Mouse (Mus musculus): ENCODE data around the gene Gm20518. TPM values are rescaled to one million over a fixed set of nuclear protein-coding genes. Genes with fewer than 3 reads are reported as not detected.

The Gm20518 gene
- total and polyA plus RNA-seq, 3 experiments = 0.09 to 1.0 (median 0.75) TPM

DNA sequence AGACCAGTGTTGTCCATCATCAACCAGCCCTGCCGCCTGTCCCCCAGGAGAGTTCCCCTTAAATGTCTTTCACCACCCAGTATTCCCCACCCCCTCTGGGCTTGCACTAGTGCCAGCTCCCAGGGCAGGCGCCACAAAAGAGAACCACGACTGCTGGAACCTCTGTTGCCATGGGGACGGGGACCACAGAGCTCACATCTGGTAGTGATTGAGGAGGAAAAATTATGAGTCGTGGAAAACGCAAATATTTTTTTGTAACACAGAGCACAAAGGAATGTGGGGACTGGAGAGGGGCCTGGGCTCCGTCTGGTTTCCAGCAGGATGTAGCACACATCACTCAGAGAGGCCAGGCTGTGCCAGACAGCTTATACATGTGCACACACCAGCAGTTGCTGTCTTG is 81.8 kb downstream of the Gm20518 start:
- Histone ChIP-seq H3K27me3 (ENCODE audit: insufficient read depth, low read length) (peaks cover 68% of the 10 kb centered on the region), H3K9me3 (replicated peaks) (0 out of 2 replicates have a peak, but pooled peaks cover 2% of the 10 kb centered on the region), H3K36me3 (replicated peaks) (no peaks in the 10 kb centered on the region), H3K4me1 (ENCODE audit: insufficient read depth, low read depth, low read length) (peaks cover 4% of the 10 kb centered on the region), H3K4me3 (ENCODE audit: low read depth, low read length) (no peak overlapping the region)
- no peak for ATAC-seq (ENCODE audit: extremely low read depth, insufficient number of reproducible peaks, low FRiP score, poor library complexity, severe bottlenecking)
- DNase-seq (ENCODE audit: low spot score) = no peak
- no peak for TF ChIP-seq CTCF (IDR thresholded peaks at IDR 0.05; ENCODE audit: low read depth, low read length)

DNA sequence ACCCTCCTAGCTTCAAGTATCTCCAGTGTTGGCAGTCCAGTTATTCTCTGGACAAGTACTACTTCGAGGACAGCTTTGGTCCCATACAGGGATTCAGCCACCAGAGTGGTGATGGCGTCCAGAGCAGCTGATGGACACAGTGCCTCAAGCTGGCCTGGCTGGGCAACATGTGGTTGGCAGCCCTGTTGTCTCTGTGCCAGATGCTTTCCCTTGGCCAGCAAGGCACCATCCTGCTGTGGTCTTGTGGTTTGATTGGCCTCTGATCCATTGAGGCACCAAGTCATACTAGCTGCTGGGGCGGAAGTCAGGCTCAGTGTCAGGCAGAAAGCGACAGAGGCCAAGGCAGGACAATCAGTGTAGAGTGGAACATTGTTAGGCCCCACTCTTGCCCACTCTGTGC is 82.3 kb downstream of the Gm20518 start:
- H3K4me1 ChIP-seq (ENCODE audit: insufficient read depth, low read depth, low read length) = peaks cover 8% of the 10 kb centered on the region
- no peak overlapping the region for H3K4me3 ChIP-seq (ENCODE audit: low read depth, low read length)
- 0 out of 2 replicates have a peak, but pooled peaks cover 2% of the 10 kb centered on the region for H3K9me3 ChIP-seq (replicated peaks)
- TF ChIP-seq TAL1 (conservative IDR thresholded peaks at IDR 0.05; ENCODE audit: low read depth, low read length) (no peak), POLR2AphosphoS5 (IDR thresholded peaks at IDR 0.05; ENCODE audit: insufficient replicate concordance, low read depth, low read length) (no peak), GATA1 (IDR thresholded peaks at IDR 0.05; ENCODE audit: borderline replicate concordance, low read length) (no peak), CTCF (IDR thresholded peaks at IDR 0.05; ENCODE audit: low read depth, low read length) (no peak), GATA2 (IDR thresholded peaks at IDR 0.05; ENCODE audit: borderline replicate concordance, low read depth, low read length) (no peak)
- ATAC-seq (ENCODE audit: extremely low read depth, insufficient number of reproducible peaks, low FRiP score, poor library complexity, severe bottlenecking) (no peak), DNase-seq (ENCODE audit: low spot score) (no peak)
- peaks cover 71% of the 10 kb centered on the region for H3K27me3 ChIP-seq (ENCODE audit: insufficient read depth, low read length)
- H3K36me3 ChIP-seq (replicated peaks) = no peaks in the 10 kb centered on the region

DNA sequence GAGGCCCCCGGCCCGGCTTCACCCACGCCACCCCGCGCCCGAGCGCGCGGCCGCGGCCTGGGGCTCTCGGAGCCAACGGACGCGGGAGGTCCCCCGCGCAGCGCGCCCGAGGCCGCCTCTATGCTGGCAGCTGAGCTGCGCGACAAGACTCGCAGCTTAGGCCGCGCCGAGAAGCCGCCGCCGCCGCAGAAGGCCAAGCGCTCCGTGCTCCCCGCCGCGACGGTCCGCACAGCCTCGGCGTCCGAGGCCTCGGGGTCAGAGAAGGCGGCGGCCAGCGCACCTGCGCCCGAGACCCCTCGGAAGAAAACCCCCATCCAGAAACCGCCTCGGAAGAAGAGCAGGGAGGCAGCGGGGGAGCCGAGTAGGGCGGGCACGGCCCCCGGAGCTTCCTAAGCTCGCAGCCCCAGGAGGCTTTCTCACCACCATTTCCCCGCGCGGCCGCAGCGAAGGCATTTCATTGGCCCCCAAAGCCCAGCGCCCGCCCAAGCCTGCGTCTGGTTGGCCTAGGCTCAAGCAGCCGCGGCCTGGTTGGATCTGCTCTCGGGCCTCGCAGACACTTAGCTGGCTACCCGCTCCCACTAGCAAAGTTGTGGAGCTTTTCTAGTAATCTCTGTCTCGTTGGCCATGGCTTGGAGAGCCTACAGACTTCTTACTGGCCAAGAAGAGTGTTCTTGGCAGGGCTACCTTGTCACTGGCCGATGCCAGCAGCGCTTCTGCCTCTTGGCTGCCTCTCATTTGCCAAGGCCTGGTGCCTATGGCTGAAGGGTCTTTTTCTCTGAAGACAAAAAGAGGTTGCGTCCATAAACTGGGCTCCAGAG is 84.1 kb downstream of the Gm20518 start:
- ATAC-seq (ENCODE audit: extremely low read depth, insufficient number of reproducible peaks, low FRiP score, poor library complexity, severe bottlenecking) = no peak
- Histone ChIP-seq H3K36me3 (replicated peaks) (no peaks in the 10 kb centered on the region), H3K4me3 (ENCODE audit: low read depth, low read length) (no peak overlapping the region), H3K9me3 (replicated peaks) (peaks cover 13% of the 10 kb centered on the region), H3K4me1 (ENCODE audit: insufficient read depth, low read depth, low read length) (peaks cover 8% of the 10 kb centered on the region), H3K27me3 (ENCODE audit: insufficient read depth, low read length) (peaks cover 74% of the 10 kb centered on the region)
- TF ChIP-seq GATA2 (IDR thresholded peaks at IDR 0.05; ENCODE audit: borderline replicate concordance, low read depth, low read length) = no peak
- TF ChIP-seq POLR2AphosphoS5 (IDR thresholded peaks at IDR 0.05; ENCODE audit: insufficient replicate concordance, low read depth, low read length) = no peak
- TF ChIP-seq GATA1 (IDR thresholded peaks at IDR 0.05; ENCODE audit: borderline replicate concordance, low read length) = no peak
- TF ChIP-seq CTCF (IDR thresholded peaks at IDR 0.05; ENCODE audit: low read depth, low read length) = no peak
- TF ChIP-seq TAL1 (conservative IDR thresholded peaks at IDR 0.05; ENCODE audit: low read depth, low read length) = no peak
- DNase-seq (ENCODE audit: low spot score) = no peak

DNA sequence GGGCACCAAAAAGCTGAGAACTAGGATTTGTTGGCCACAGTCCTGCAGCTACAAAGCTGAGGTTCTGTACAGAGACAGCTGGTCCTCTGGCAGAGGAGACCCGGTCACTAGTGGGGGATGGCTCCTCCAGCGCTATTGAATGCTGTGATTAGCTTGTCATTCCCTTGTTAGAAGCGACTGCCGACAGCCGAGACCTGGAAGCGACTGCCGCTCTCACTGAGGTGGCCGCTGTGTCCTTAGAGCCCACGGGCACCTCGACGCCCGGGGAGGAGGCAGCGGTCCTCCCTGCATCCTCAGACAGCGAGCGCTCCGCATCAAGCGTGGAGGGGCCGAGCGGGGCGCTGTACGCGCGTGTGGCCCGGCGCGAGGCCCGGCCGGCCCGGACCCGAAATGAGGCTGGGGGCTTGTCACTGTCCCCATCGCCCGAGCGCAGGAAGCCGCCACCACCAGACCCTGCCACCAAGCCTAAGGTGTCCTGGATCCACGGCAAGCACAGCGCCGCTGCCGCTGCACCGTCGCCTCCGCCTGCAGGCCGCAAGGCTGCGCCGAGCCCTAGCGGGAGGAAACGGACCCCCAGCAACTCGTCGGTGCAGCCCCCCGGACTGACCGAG is 84.8 kb downstream of the Gm20518 start:
- Histone ChIP-seq H3K36me3 (replicated peaks) (no peaks in the 10 kb centered on the region), H3K9me3 (replicated peaks) (peaks cover 13% of the 10 kb centered on the region), H3K27me3 (ENCODE audit: insufficient read depth, low read length) (peaks cover 79% of the 10 kb centered on the region), H3K4me3 (ENCODE audit: low read depth, low read length) (no peak overlapping the region), H3K4me1 (ENCODE audit: insufficient read depth, low read depth, low read length) (peaks cover 8% of the 10 kb centered on the region)
- TF ChIP-seq GATA1 (IDR thresholded peaks at IDR 0.05; ENCODE audit: borderline replicate concordance, low read length) (no peak), POLR2AphosphoS5 (IDR thresholded peaks at IDR 0.05; ENCODE audit: insufficient replicate concordance, low read depth, low read length) (no peak), GATA2 (IDR thresholded peaks at IDR 0.05; ENCODE audit: borderline replicate concordance, low read depth, low read length) (no peak), TAL1 (conservative IDR thresholded peaks at IDR 0.05; ENCODE audit: low read depth, low read length) (no peak), CTCF (IDR thresholded peaks at IDR 0.05; ENCODE audit: low read depth, low read length) (no peak)
- ATAC-seq (ENCODE audit: extremely low read depth, insufficient number of reproducible peaks, low FRiP score, poor library complexity, severe bottlenecking) (no peak), DNase-seq (ENCODE audit: low spot score) (no peak)

DNA sequence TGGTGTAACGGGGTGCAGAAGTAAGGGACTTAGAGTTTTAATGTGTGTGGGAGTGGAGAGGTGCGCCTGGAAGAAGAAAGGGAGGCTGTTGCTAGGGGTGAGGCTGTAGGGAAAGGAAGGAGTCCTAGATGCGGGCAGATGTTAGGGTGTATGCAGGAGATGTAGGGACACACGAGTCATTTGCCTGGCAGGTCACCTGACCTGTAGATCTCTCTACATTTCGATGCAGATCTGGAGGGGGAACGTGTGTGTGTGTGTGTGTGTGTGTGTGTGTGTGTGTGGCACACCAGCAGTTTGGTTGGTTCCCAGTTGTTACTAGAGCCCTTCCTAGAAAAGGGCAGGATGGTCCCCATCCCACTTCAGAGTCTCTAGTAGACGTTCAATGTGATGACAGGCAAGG is 86.5 kb downstream of the Gm20518 start:
- Histone ChIP-seq H3K9me3 (replicated peaks) (peaks cover 13% of the 10 kb centered on the region), H3K27me3 (ENCODE audit: insufficient read depth, low read length) (peaks cover 70% of the 10 kb centered on the region), H3K4me3 (ENCODE audit: low read depth, low read length) (no peak overlapping the region), H3K4me1 (ENCODE audit: insufficient read depth, low read depth, low read length) (peaks cover 8% of the 10 kb centered on the region), H3K36me3 (replicated peaks) (no peaks in the 10 kb centered on the region)
- TF ChIP-seq GATA1 (IDR thresholded peaks at IDR 0.05; ENCODE audit: borderline replicate concordance, low read length) (no peak), CTCF (IDR thresholded peaks at IDR 0.05; ENCODE audit: low read depth, low read length) (no peak), GATA2 (IDR thresholded peaks at IDR 0.05; ENCODE audit: borderline replicate concordance, low read depth, low read length) (no peak), TAL1 (conservative IDR thresholded peaks at IDR 0.05; ENCODE audit: low read depth, low read length) (no peak), POLR2AphosphoS5 (IDR thresholded peaks at IDR 0.05; ENCODE audit: insufficient replicate concordance, low read depth, low read length) (no peak)
- DNase-seq (ENCODE audit: low spot score) (no peak), ATAC-seq (ENCODE audit: extremely low read depth, insufficient number of reproducible peaks, low FRiP score, poor library complexity, severe bottlenecking) (no peak)

DNA sequence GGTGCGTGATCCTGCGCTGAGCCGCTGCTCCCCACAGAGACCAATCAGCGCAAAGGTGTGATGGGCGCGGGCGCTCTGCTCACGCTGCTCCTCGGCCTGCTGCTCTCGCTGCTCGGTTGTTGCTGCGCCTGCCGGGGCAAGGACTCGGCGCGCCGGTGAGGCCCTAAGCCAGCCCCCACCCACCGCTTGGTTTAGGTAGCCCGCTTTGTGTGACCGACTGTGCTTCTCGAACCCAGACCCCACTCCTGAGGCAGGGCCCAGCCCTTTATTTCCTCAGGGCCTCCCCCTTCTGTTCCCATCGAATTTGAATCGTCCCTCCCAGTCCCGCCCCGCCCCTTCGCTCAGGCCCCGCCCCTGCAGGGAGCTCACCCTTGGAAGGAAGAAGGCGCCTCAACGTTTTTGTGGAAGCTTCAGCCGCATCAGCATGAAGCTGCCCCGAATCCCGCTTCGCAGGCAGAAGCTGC is 87.0 kb downstream of the Gm20518 start:
- Histone ChIP-seq H3K9me3 (replicated peaks) (peaks cover 13% of the 10 kb centered on the region), H3K27me3 (ENCODE audit: insufficient read depth, low read length) (peaks cover 70% of the 10 kb centered on the region), H3K4me1 (ENCODE audit: insufficient read depth, low read depth, low read length) (peaks cover 8% of the 10 kb centered on the region), H3K36me3 (replicated peaks) (no peaks in the 10 kb centered on the region), H3K4me3 (ENCODE audit: low read depth, low read length) (peak overlapping the region; percentile 34; the same call in 1 of the 2 replicates)
- no peak for ATAC-seq (ENCODE audit: extremely low read depth, insufficient number of reproducible peaks, low FRiP score, poor library complexity, severe bottlenecking)
- no peak for DNase-seq (ENCODE audit: low spot score)
- TF ChIP-seq CTCF (IDR thresholded peaks at IDR 0.05; ENCODE audit: low read depth, low read length) = no peak
- no peak for TF ChIP-seq TAL1 (conservative IDR thresholded peaks at IDR 0.05; ENCODE audit: low read depth, low read length)
